Mouse (Mus musculus) monocyte, adult 5-6 weeks (primary cell): ENCODE results near the gene Zbtb5. TPM values are rescaled to one million over a fixed set of nuclear protein-coding genes. Genes with fewer than 3 reads are reported as not detected.
"Not testable (repeated sequence)": the region's sequence is repeated elsewhere in the genome, so short reads cannot be mapped to it uniquely, and the experiment has no call there.

Source experiments
- ATAC-seq: fragments of 153-309, 156-312 bp; replicated peaks from 2 replicates; pipeline ENCODE4 v1.8.0; 2017; ENCODE audit warnings: mild to moderate bottlenecking; ENCODE audit not compliant: low TSS enrichment, insufficient number of reproducible peaks, severe bottlenecking, poor library complexity, low FRiP score
- total RNA-seq: library from RNA; stranded (forward); fragments of 200-1000, 200-491, 200-594 nt; gene quantifications from 3 replicates; pipeline ENCODE4 v1.2.3, GENCODE M21; 2017

Gene Zbtb5
- total RNA-seq, 1 experiment from 2014 or later: 16.8 TPM

GRCm38 (mm10) chr4:45013537-45013936 lies 1.3 kb upstream of the Zbtb5 start:
- ATAC-seq: no peak

DNA sequence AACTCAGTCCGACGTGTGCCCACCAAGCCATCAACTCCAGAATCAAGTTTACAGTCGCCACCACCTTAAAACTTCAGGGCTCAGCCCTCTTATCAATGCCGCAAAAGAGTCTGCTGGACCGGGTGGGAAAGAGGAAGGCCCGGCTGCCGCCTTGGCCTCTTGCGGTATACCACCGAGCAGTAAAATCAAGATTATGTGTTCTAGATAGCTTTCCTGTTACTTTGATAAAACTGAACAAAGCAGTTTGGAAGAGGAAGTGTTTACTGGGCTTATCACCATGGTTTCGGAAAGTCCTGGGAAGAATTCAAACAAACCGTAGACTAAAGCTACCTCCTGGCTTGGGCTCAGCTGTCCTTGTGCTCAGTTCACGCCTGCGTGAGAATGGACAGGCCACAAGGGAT lies 819 bp upstream of the Zbtb5 start:
- ATAC-seq: peak; percentile 4; the same call in 1 of the 2 replicates

- no peak for ATAC-seq
Observed at GRCm38 (mm10) chr4:45011581-45012104, 569 bp downstream of the Zbtb5 start.

DNA sequence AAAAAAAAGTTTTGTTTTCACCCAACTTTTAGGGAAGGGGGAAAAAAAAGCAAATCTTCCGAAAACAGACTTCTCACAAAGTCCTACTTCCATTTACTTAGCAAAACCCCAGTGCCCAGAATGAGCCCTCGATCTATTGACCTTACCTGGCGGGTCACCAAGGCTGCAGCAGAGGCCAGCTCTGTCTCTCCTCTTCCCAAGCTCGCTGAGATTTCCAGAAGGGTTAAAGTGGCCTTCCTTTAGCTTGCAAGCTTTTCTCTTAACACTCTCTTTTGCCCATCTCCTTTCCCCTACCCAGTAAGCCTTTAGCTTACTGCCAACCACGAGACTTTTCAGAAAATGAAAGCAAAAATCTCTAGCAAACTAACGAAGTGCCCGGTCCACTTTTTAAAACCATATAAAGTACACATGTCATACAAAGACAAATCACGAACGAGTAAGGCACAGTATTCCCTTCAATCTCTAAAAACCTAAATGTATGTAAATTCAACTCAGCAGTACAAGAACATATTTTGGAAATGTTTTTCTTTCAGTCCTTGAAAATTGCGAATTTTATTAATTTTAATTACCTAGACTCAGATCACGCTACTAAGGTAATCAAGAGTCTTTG lies 1.3 kb downstream of the Zbtb5 start:
- no peak for ATAC-seq

GRCm38 (mm10) chr4:45005452-45005851 lies 6.8 kb downstream of the Zbtb5 start:
- ATAC-seq: no peak

- ATAC-seq: no peak
Observed at GRCm38 (mm10) chr4:45000001-45000400, 12.2 kb downstream of the Zbtb5 start.

DNA sequence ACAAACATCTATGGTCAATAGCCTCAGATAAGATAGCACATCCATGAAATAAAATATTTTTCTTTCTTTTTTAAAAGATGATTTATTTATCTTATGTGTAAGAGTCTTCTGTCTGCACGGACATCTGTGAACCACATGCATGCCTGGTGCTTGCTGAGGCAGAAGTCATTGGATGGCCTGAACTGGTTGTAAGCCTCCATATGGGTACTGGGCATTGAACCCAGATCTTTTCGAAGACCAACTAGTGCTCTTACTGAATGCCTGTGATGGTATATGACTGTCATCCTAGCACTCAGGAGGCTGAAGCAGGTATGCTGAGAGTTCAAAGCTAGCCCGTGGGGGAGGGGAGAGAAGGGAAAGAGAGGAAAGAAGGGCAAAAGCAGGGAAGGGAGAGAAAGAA lies 14.1 kb downstream of the Zbtb5 start:
- no peak for ATAC-seq

DNA sequence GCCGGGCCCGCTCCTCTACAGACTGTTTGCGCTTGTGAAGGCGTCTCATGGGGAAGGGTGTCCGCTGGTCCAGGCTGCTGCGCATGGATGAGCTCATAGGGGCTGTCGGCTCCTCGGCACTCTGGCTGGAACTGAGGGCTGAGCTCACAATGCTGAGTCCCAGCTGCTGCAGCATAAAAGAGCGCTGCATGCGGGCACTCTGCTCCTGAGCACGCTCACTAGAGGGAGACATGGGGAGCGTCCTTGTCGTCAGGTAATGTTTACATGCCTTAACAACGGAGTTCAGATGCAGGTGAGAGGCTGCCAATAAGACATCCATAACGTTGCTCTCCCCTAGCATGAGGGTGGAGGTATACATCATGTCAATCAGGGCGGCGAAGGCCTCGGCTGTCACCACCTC lies 17.4 kb downstream of the Zbtb5 start:
- ATAC-seq: no peak

DNA sequence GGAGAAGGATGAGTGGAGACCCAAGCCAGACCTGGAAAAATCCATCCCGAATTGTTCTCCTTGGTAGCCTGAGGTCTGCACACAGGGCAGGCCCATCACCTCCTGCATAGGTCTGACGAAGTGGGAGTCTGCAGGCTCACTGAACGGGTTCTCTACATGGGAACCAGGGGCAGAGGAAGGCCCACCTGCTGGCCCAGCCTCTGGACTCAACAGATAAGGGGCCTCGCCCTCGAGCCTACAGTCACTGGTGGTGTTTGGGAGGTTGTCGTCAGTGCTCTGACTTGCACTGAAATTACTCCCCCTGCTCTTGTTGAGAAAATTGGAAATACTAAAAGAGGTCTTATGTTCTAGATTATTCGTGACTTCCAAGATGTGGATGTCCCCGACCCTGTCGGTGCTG lies 18.4 kb downstream of the Zbtb5 start:
- no peak for ATAC-seq

GRCm38 (mm10) chr4:44993179-44993578 lies 19.0 kb downstream of the Zbtb5 start:
- not testable (repeated sequence) for ATAC-seq

- ATAC-seq: not testable (repeated sequence)
Observed at GRCm38 (mm10) chr4:44992330-44992729, 19.9 kb downstream of the Zbtb5 start.

GRCm38 (mm10) chr4:44990560-44990959 lies 21.7 kb downstream of the Zbtb5 start:
- ATAC-seq: no peak

GRCm38 (mm10) chr4:44983131-44983740 lies 29.0 kb downstream of the Zbtb5 start:
- no peak for ATAC-seq

- ATAC-seq: no peak
Observed at GRCm38 (mm10) chr4:44982440-44983130, 29.6 kb downstream of the Zbtb5 start.

DNA sequence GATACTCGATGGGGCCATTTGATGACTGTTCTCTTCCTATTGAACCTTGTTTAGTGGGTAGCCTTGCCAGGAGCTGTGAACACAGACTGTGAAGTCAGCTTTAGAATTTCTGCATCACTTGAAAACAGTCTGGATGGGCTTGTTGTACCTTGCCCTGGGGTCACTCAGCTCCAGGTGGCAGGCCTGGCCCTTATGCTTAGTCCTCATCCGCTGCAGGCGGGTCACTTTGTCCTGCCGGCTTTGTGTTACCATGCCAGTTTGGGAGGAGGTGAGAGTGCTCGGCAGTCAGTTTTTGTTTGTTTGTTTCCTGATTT lies 30.3 kb downstream of the Zbtb5 start:
- no peak for ATAC-seq

- ATAC-seq: peak; percentile 62
Observed at GRCm38 (mm10) chr4:44981280-44981973, 30.8 kb downstream of the Zbtb5 start, which contains the start of gene Grhpr. Grhpr (plus strand) TSS chr4:44981395.

DNA sequence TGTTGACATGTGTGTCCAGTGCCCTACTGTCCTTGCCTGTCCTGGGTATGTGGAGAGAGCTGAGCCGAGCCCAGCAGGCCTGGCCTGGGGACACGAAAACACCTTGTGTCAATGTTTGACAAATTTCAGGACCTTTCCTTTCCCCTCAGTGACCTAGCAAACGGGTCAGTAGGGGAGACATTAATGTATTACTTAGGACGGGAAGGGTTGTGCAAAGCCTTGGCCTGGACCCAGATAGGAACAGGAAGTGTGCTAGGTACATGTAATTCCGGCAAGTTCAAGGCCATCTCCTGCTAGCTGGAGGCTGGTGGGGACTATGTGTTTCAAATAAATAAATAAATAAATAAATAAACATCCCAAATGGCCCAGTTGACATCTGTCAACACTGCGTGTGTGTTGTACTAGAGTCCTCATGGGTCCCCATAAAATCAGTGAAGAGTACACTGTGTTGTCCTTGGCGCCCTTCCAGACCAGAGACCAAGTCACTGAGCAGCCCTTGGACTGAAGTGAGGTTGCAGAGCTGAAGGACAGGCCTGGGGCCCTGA lies 32.3 kb downstream of the Zbtb5 start:
- no peak for ATAC-seq

DNA sequence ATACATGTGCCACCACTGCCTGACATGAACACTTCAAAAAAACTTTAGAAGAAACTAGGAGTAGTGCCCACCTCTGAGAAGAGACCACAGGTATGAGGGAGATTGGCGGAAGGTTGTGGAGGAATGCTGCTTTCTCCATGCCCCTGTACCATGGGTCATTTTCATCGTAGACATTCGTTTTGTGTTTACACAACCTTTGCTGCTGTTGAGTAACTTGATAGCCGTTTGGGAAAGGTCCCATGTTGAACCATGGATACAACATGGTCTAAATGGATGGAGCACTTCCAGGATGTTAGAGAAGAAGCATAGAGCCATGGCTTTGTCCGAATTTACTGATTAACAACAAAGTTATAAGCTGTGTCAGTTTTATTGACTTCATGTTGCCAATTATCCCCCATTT lies 34.0 kb downstream of the Zbtb5 start:
- ATAC-seq: no peak
